ENCODE assay signal across 13 mouse cellular contexts in the genomic region with DNA sequence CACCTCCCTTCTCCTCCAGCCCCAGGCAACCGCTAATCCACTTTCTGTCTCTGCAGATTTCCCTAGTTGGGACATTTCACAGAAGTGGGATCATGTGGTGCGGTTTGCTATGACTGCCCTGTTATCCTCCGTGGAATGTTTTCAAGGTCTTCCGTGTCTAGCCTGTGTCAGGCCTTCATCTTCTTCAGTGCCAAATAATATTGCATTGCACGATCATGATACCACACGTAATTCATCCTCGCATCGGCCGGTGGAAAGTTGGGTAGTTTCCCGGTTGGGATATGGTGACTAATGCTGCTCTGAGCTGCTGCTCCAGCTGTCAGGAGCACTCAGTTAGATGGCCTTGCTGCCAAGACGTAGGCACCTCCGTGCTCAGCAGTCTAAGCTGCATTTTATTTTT. TPM values are rescaled to one million over a fixed set of nuclear protein-coding genes. Genes with fewer than 3 reads are reported as not detected.
DNase-seq lines count a peak whose midpoint lies in the region; ATAC-seq and TF ChIP-seq lines count a peak whose summit lies in the region.
"Had no signal": no experiment of that assay in that cellular context is flagged by ENCODE, and none has a peak within 500 bp of the region (broad histone marks: within the 10 kb centered on the region; RNA-seq: fewer than 3 reads in every experiment).

No protein-coding gene starts in this region.

- no peak overlapping the region for H3K4me2 ChIP-seq in heart, embryonic 11.5 days
- H3K4me2 ChIP-seq in limb, embryonic 15.5 days, result no peak overlapping the region
- no peak overlapping the region for H3K4me2 ChIP-seq in intestine, embryonic 16.5 days (ENCODE audit: low read depth, low read length)
- H3K4me2 ChIP-seq: hindbrain, embryonic 14.5 days; kidney, embryonic 15.5 days; midbrain, embryonic 15.5 days had no signal

- intact Hi-C loops in left cerebral cortex, adult 2 months (cut with DNase I), result no loop called here

- H3K27ac ChIP-seq in heart, embryonic 11.5 days (ENCODE audit: low read depth, low read length), result no peak overlapping the region
- H3K27ac ChIP-seq in limb, embryonic 15.5 days, result peak overlapping the region; percentile 57; the same call in 1 of the 2 replicates
- H3K27ac ChIP-seq in intestine, embryonic 16.5 days (ENCODE audit: low read length), result no peak overlapping the region
- no peak overlapping the region for H3K27ac ChIP-seq in left cerebral cortex, adult 2 months
- H3K27ac ChIP-seq: hindbrain, embryonic 14.5 days; kidney, embryonic 15.5 days; midbrain, embryonic 15.5 days had no signal

- no peak for TF ChIP-seq CTCF in left cerebral cortex, adult 2 months (IDR thresholded peaks at IDR 0.05)

- no peaks in the 10 kb centered on the region for H3K36me3 ChIP-seq in heart, embryonic 11.5 days (ENCODE audit: control insufficient read depth, insufficient read depth, low read length)
- no peaks in the 10 kb centered on the region for H3K36me3 ChIP-seq in limb, embryonic 15.5 days
- H3K36me3 ChIP-seq in intestine, embryonic 16.5 days (ENCODE audit: control insufficient read depth, insufficient read depth, low read length), result no peaks in the 10 kb centered on the region
- H3K36me3 ChIP-seq: kidney, embryonic 15.5 days; midbrain, embryonic 15.5 days had no signal

- no peak for ATAC-seq in heart, embryonic 11.5 days (replicated peaks; ENCODE audit: insufficient number of reproducible peaks, low FRiP score, low TSS enrichment)
- peak; percentile 49; the same call in 1 of the 2 replicates for ATAC-seq in limb, embryonic 15.5 days (ENCODE audit: insufficient number of reproducible peaks, low FRiP score, low TSS enrichment, low read depth)
- no peak for ATAC-seq in intestine, embryonic 16.5 days
- ATAC-seq: liver, postnatal 0 days; midbrain, embryonic 15.5 days had no signal

- 73% methylated on average over 12 of the region's 12 CpGs for WGBS in heart, embryonic 11.5 days (ENCODE audit: insufficient replicate concordance)
- 69% methylated on average over 12 of the region's 12 CpGs for WGBS in limb, embryonic 15.5 days
- WGBS in intestine, embryonic 16.5 days, result 76% methylated on average over 12 of the region's 12 CpGs

- H3K4me3 ChIP-seq in heart, embryonic 11.5 days (ENCODE audit: low read depth, low read length), result no peak overlapping the region
- H3K4me3 ChIP-seq in limb, embryonic 15.5 days, result no peak overlapping the region
- H3K4me3 ChIP-seq in intestine, embryonic 16.5 days (ENCODE audit: low read length), result no peak overlapping the region
- no peak overlapping the region for H3K4me3 ChIP-seq in left cerebral cortex, adult 2 months
- H3K4me3 ChIP-seq: kidney, embryonic 15.5 days; midbrain, embryonic 15.5 days had no signal

- H3K9me3 ChIP-seq in heart, embryonic 11.5 days (replicated peaks; ENCODE audit: control insufficient read depth, low read length), result no peaks in the 10 kb centered on the region
- H3K9me3 ChIP-seq in limb, embryonic 15.5 days, result no peaks in the 10 kb centered on the region
- no peaks in the 10 kb centered on the region for H3K9me3 ChIP-seq in intestine, embryonic 16.5 days (ENCODE audit: control insufficient read depth, low read length)
- H3K9me3 ChIP-seq: midbrain, embryonic 15.5 days had no signal

- peaks cover 16% of the 10 kb centered on the region for H3K27me3 ChIP-seq in heart, embryonic 11.5 days (ENCODE audit: control insufficient read depth, insufficient read depth, low read length)
- H3K27me3 ChIP-seq in limb, embryonic 15.5 days, result no peaks in the 10 kb centered on the region
- H3K27me3 ChIP-seq in intestine, embryonic 16.5 days (replicated peaks; ENCODE audit: control insufficient read depth, insufficient read depth, low read length), result no peaks in the 10 kb centered on the region
- H3K27me3 ChIP-seq: midbrain, embryonic 15.5 days had no signal

- peak; percentile 29 for DNase-seq in heart, adult 8-10 months (ENCODE audit: low spot score)
- peak; percentile 93 for DNase-seq in NIH3T3 (ENCODE audit: low read depth)
- peak; percentile 95 for DNase-seq in fibroblast of lung, adult 2 months (ENCODE audit: low read depth)
- no peak for DNase-seq in left cerebral cortex, adult 2 months (ENCODE audit: extremely low spot score in 1 of 2, low spot score in 2 of 2)
- no peak for DNase-seq in right cerebral cortex, postnatal 25 days
- DNase-seq: liver, postnatal 0 days had no signal

- H3K9ac ChIP-seq in heart, embryonic 11.5 days (ENCODE audit: low read depth, low read length), result no peak overlapping the region
- H3K9ac ChIP-seq in limb, embryonic 15.5 days, result no peak overlapping the region
- no peak overlapping the region for H3K9ac ChIP-seq in intestine, embryonic 16.5 days (ENCODE audit: low read depth, low read length)
- H3K9ac ChIP-seq: hindbrain, embryonic 14.5 days; kidney, embryonic 15.5 days; liver, postnatal 0 days; midbrain, embryonic 15.5 days had no signal

- H3K4me1 ChIP-seq in heart, embryonic 11.5 days (ENCODE audit: control insufficient read depth, insufficient read depth, low read length), result peaks cover 23% of the 10 kb centered on the region
- peaks cover 20% of the 10 kb centered on the region for H3K4me1 ChIP-seq in limb, embryonic 15.5 days
- H3K4me1 ChIP-seq in intestine, embryonic 16.5 days (ENCODE audit: control insufficient read depth, insufficient read depth, low read length), result peaks cover 5% of the 10 kb centered on the region

RNA-seq across cellular contexts. Expression of gene Otos, which starts 55.3 kb away (rescaled TPM):
- total RNA-seq in heart, adult 8-10 months (2022), result not detected
- not detected in 2 replicates for polyA plus RNA-seq in heart, embryonic 11.5 days (2014; fragmentation: Nextera tagmentation; extraction: Ambion mirVana)
- polyA plus RNA-seq in limb, embryonic 15.5 days (2015; fragmentation: Nextera tagmentation; extraction: Ambion mirVana), result 0.12 TPM in 1 of 2 replicates, not detected in the other
- polyA plus RNA-seq in intestine, embryonic 16.5 days (2015; fragmentation: Nextera tagmentation; extraction: Ambion mirVana), result 0.31 TPM in 1 of 2 replicates, not detected in the other
- not detected for total RNA-seq in left cerebral cortex, adult 2 months (2021)
- total RNA-seq: left cerebral cortex, postnatal 10 days had no signal
- polyA plus RNA-seq: hindbrain, embryonic 14.5 days had no signal

Comparison
In these comparisons a context has a peak if more than half of its experiments do, and no peak if none do; other contexts are left out.
1. DNase-seq: peak in heart, adult 8-10 months (single experiment), NIH3T3 (single experiment) and fibroblast of lung, adult 2 months (single experiment); none in left cerebral cortex, adult 2 months (0 of 2) and right cerebral cortex, postnatal 25 days (single experiment).